Mouse (Mus musculus): ENCODE measurements at regions not wholly inside any gene's neighbourhood (a gene's known extent, or its start where the extent isn't known, plus 50 kb on each side); places are given as distances from the start of the nearest gene placed in this dataset.

DNA sequence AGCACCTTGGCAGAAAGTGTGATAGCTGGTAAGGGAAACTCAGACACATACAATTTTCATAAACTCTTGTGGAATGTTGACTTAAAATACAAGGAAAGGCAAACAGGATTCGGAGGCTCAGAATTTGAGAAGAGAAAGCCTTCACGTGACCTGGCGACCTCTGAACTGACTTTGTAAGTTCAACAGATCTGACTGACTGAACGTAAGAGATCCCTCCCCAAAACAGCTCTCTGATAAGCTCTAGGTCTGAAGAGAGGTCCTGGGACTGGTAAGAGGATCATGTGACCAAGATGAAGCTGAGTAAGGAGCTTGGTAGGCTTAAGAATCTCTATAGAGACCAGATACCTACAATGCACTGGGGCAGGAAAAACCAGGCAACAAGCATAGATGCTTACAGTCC lies 55.7 kb upstream of the Tab2 start:
- Histone ChIP-seq H3K36me3 (ENCODE audit: control insufficient read depth in 1 of 2, insufficient read depth in 2 of 2, low read length in 2 of 2) (peaks cover 0 to 27% of the 10 kb centered on the region in 2 experiments; a peak in 2 of 4 replicates), H3K4me1 (ENCODE audit: control insufficient read depth in 1 of 2, insufficient read depth in 2 of 2, low read length in 2 of 2) (peaks cover 6 to 32% of the 10 kb centered on the region in 2 experiments; a peak in 3 of 4 replicates), H3K79me2 (ENCODE audit: control insufficient read depth, insufficient read depth, low read length, poor library complexity) (no peaks in the 10 kb centered on the region), H3K27ac (ENCODE audit: control insufficient read depth, low read depth, low read length) (peak overlapping the region; percentile 83), H3K27me3 (ENCODE audit: control insufficient read depth in 1 of 2, insufficient read depth in 2 of 2, low read length in 2 of 2) (no peaks in the 10 kb centered on the region), H3K4me3 (ENCODE audit: control insufficient read depth in 1 of 2, insufficient read depth in 1 of 2, low read depth in 2 of 2, low read length in 2 of 2) (peak overlapping the region; percentile 48 to 59), H3K9me3 (replicated peaks; ENCODE audit: insufficient read depth, low read length) (no peaks in the 10 kb centered on the region), H3K9ac (ENCODE audit: control insufficient read depth, low read depth, low read length, poor library complexity, severe bottlenecking) (peak overlapping the region; percentile 51)
- peak; percentile 76 for DNase-seq (ENCODE audit: low read depth, low spot score)
- TF ChIP-seq EP300 (IDR thresholded peaks at IDR 0.05; ENCODE audit: low read depth in 1 of 2, low read length in 2 of 2), result no peak
- TF ChIP-seq BHLHE40 (IDR thresholded peaks at IDR 0.05; ENCODE audit: borderline replicate concordance, low read depth, low read length), result peak; percentile 77; the same call in 1 of the 2 replicates
- TF ChIP-seq TBP (IDR thresholded peaks at IDR 0.05; ENCODE audit: low read depth, low read length), result peak; percentile 49; the same call in 1 of the 2 replicates
- TF ChIP-seq E2F4 (IDR thresholded peaks at IDR 0.05; ENCODE audit: borderline replicate concordance, low read depth, low read length), result no peak
- TF ChIP-seq MYC (IDR thresholded peaks at IDR 0.05; ENCODE audit: low read depth, low read length), result no peak
- no peak for TF ChIP-seq MXI1 (IDR thresholded peaks at IDR 0.05; ENCODE audit: low read depth, low read length)
- TF ChIP-seq ELF1 (IDR thresholded peaks at IDR 0.05; ENCODE audit: low read depth, low read length), result no peak
- TF ChIP-seq UBTF (IDR thresholded peaks at IDR 0.05; ENCODE audit: borderline replicate concordance, insufficient read depth, low read depth, low read length), result no peak
- peak; percentile 44; the same call in 1 of the 2 replicates for TF ChIP-seq GATA1 (IDR thresholded peaks at IDR 0.05; ENCODE audit: low read depth, low read length)
- no peak for TF ChIP-seq MAZ (IDR thresholded peaks at IDR 0.05; ENCODE audit: low read depth, low read length)
- TF ChIP-seq JUND (IDR thresholded peaks at IDR 0.05; ENCODE audit: low read depth, low read length), result no peak
- no peak for TF ChIP-seq MYB (IDR thresholded peaks at IDR 0.05; ENCODE audit: low read depth, low read length)
- TF ChIP-seq ZMIZ1 (IDR thresholded peaks at IDR 0.05; ENCODE audit: low read depth, low read length), result no peak
- TF ChIP-seq CHD1 (IDR thresholded peaks at IDR 0.05; ENCODE audit: low read depth, low read length), result no peak
- TF ChIP-seq SMC3 (IDR thresholded peaks at IDR 0.05; ENCODE audit: low read depth, low read length), result no peak
- no peak for TF ChIP-seq NELFE (IDR thresholded peaks at IDR 0.05; ENCODE audit: low read depth, low read length)
- TF ChIP-seq NRF1 (IDR thresholded peaks at IDR 0.05; ENCODE audit: insufficient read depth, low read depth, low read length, poor library complexity, severe bottlenecking), result no peak
- no peak for TF ChIP-seq RCOR1 (IDR thresholded peaks at IDR 0.05; ENCODE audit: low read depth, low read length)
- no peak; a peak in 1 of 4 replicates for TF ChIP-seq POLR2A (IDR thresholded peaks at IDR 0.05; ENCODE audit: control insufficient read depth in 1 of 2, insufficient read depth in 1 of 2, low read depth in 1 of 2, low read length in 2 of 2, poor library complexity in 1 of 2)
- TF ChIP-seq RAD21 (IDR thresholded peaks at IDR 0.05; ENCODE audit: low read depth, low read length), result no peak
- TF ChIP-seq MAX (IDR thresholded peaks at IDR 0.05; ENCODE audit: low read length), result peak; percentile 60; the same call in 1 of the 2 replicates
- no peak for TF ChIP-seq TCF12 (IDR thresholded peaks at IDR 0.05; ENCODE audit: low read depth, low read length)
- peak; percentile 57 to 68; a peak in 2 of 4 replicates for TF ChIP-seq USF2 (IDR thresholded peaks at IDR 0.05; ENCODE audit: borderline replicate concordance in 1 of 2, insufficient read depth in 1 of 2, low read depth in 1 of 2, low read length in 2 of 2)
- no peak for TF ChIP-seq POLR2AphosphoS5 (IDR thresholded peaks at IDR 0.05; ENCODE audit: borderline replicate concordance, low read depth, low read length)
- no peak for TF ChIP-seq GABPA (IDR thresholded peaks at IDR 0.05; ENCODE audit: low read depth, low read length)
- no peak for TF ChIP-seq CTCF (IDR thresholded peaks at IDR 0.05 in 2 of 3, conservative IDR thresholded peaks at IDR 0.05 in 1 of 3; ENCODE audit: control insufficient read depth in 1 of 3, insufficient read depth in 1 of 3, low read depth in 2 of 3, low read length in 3 of 3, poor library complexity in 1 of 3, severe bottlenecking in 1 of 3)
- TF ChIP-seq ZKSCAN1 (IDR thresholded peaks at IDR 0.05; ENCODE audit: low read depth, low read length), result no peak
- TF ChIP-seq MAFK (IDR thresholded peaks at IDR 0.05; ENCODE audit: borderline replicate concordance, low read depth, low read length), result no peak
- TF ChIP-seq TAL1 (IDR thresholded peaks at IDR 0.05; ENCODE audit: low read length), result no peak
- no peak for TF ChIP-seq CHD2 (IDR thresholded peaks at IDR 0.05; ENCODE audit: low read length)
- no peak for TF ChIP-seq ZNF384 (IDR thresholded peaks at IDR 0.05; ENCODE audit: low read depth, low read length)
- TF ChIP-seq KAT2A (conservative IDR thresholded peaks at IDR 0.05; ENCODE audit: low read depth, low read length), result no peak
- no peak for TF ChIP-seq ZC3H11A (IDR thresholded peaks at IDR 0.05; ENCODE audit: low read depth, low read length)
- TF ChIP-seq POLR2AphosphoS2 (IDR thresholded peaks at IDR 0.05; ENCODE audit: low read length), result no peak
- TF ChIP-seq USF1 (IDR thresholded peaks at IDR 0.05; ENCODE audit: low read depth, low read length), result peak; percentile 92
- no peak for TF ChIP-seq HCFC1 (IDR thresholded peaks at IDR 0.05; ENCODE audit: low read depth, low read length)
- no peak for TF ChIP-seq SIN3A (IDR thresholded peaks at IDR 0.05; ENCODE audit: low read length)

Measured in MEL (cell line).